14 mouse cellular contexts compared by ENCODE assay signal in genomic region chr8:101298571-101298970, GRCm38 (mm10).
"Had no signal": no experiment of that assay in that cellular context is flagged by ENCODE, and none has a peak within 500 bp of the region (broad histone marks: within the 10 kb centered on the region; RNA-seq: fewer than 3 reads in every experiment).

No protein-coding gene starts in this region.

- H3K4me2 ChIP-seq: intestine, embryonic 15.5 days; limb, embryonic 13.5 days; liver, embryonic 12.5 days; midbrain, embryonic 15.5 days; neural tube, embryonic 13.5 days; stomach, embryonic 15.5 days had no signal

- H3K4me1 ChIP-seq: intestine, embryonic 15.5 days; limb, embryonic 13.5 days; liver, embryonic 12.5 days; midbrain, embryonic 10.5 days; midbrain, embryonic 15.5 days; neural tube, embryonic 13.5 days; stomach, embryonic 15.5 days had no signal

- DNase-seq: kidney, adult 18-20 months; kidney, postnatal 14 days; layer of hippocampus, adult 9-11 months; retina, postnatal 1 day; right cerebral cortex, postnatal 4 days; thymus, adult 2 months; thymus, postnatal 25 days had no signal

- H3K27ac ChIP-seq: intestine, embryonic 15.5 days; limb, embryonic 13.5 days; liver, embryonic 12.5 days; midbrain, embryonic 10.5 days; midbrain, embryonic 15.5 days; neural tube, embryonic 13.5 days; stomach, embryonic 15.5 days had no signal

- H3K4me3 ChIP-seq: intestine, embryonic 15.5 days; limb, embryonic 13.5 days; liver, embryonic 12.5 days; midbrain, embryonic 10.5 days; midbrain, embryonic 15.5 days; neural tube, embryonic 13.5 days; stomach, embryonic 15.5 days had no signal

- H3K36me3 ChIP-seq: intestine, embryonic 15.5 days; limb, embryonic 13.5 days; liver, embryonic 12.5 days; midbrain, embryonic 10.5 days; midbrain, embryonic 15.5 days; neural tube, embryonic 13.5 days; stomach, embryonic 15.5 days had no signal

- H3K9ac ChIP-seq: intestine, embryonic 15.5 days; limb, embryonic 13.5 days; liver, embryonic 12.5 days; midbrain, embryonic 15.5 days; neural tube, embryonic 13.5 days; stomach, embryonic 15.5 days had no signal

- H3K9me3 ChIP-seq: intestine, embryonic 15.5 days; limb, embryonic 13.5 days; liver, embryonic 12.5 days; midbrain, embryonic 10.5 days; midbrain, embryonic 15.5 days; neural tube, embryonic 13.5 days; stomach, embryonic 15.5 days had no signal

- H3K27me3 ChIP-seq: intestine, embryonic 15.5 days; limb, embryonic 13.5 days; liver, embryonic 12.5 days; midbrain, embryonic 15.5 days; neural tube, embryonic 13.5 days; stomach, embryonic 15.5 days had no signal

- ATAC-seq: intestine, embryonic 15.5 days; liver, embryonic 12.5 days; midbrain, embryonic 15.5 days had no signal
